Mouse (Mus musculus) C2C12 (cell line): ENCODE measurements around the gene Rps24.

ENCODE experiments used
- CEBPB ChIP-seq: IDR thresholded peaks from one replicate; pipeline ENCODE4 v1.6.1; 2011; ENCODE audit warnings: low read depth, mild to moderate bottlenecking, control low read depth, moderate library complexity
- CTCF ChIP-seq: IDR thresholded peaks from one replicate; pipeline ENCODE4 v1.5.1; 2011; ENCODE audit not compliant: control insufficient read depth, insufficient read depth, insufficient read length
- FOSL1 ChIP-seq: IDR thresholded peaks from one replicate; pipeline ENCODE4 v1.8.0; 2011; ENCODE audit warnings: mild to moderate bottlenecking, low read length; ENCODE audit not compliant: poor library complexity, insufficient read depth, severe bottlenecking
- MAX ChIP-seq: IDR thresholded peaks from one replicate; pipeline ENCODE4 v1.6.1; 2011; ENCODE audit warnings: mild to moderate bottlenecking, control low read depth
- USF1 ChIP-seq: IDR thresholded peaks from one replicate; pipeline ENCODE4 v1.6.1; 2011; ENCODE audit warnings: low read depth, mild to moderate bottlenecking, control low read depth, moderate library complexity

DNA sequence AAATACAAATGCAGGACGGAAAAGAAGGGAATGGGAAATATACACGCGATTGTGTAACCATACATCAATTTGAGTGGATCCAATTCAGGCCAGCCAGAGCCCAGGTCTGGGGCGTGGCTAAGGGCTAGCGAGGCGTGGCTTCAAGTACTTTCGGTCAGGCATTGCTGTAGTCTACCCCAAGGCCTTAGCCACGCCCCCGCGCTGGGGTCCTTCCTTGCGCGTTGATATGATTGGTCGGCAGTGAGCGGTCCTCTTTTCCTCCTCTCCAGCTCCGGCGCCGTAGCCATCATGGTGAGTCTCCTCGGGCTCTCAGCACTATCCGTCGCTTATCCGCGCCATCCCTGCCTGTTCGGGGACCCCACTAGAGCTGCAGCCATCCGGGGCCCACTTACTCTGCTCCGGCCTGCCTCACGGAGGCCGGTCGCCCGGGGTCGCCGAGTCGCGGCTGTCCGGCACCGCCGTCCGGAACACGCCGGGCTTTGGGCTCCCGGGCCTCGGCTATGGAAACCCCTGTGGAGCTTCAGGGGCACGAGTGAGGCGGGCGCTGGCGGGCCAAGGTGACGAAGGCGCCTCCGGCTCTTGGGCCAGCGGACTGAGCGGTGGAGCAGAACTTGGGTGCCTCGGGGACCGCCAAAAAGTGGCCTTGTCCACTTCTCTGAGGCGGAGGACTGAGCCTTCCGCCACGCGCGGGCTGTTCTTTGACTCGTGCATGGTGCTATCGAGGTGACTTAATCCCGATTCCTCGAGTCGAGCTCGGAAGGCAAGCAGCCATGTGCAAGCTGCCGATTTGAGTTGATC, 3.7 kb downstream of the Rps24 start:
- TF ChIP-seq CTCF = no peak
- TF ChIP-seq FOSL1 = no peak
- TF ChIP-seq USF1 = no peak
- peak; percentile 80 for TF ChIP-seq CEBPB
- peak; percentile 27 for TF ChIP-seq MAX
